Mouse (Mus musculus): ENCODE results near the gene Casd1.

Gene Casd1

GRCm38 (mm10) chr6:4600658-4601296 lies at the start of gene Casd1:
Gene Casd1 (plus strand): TSS chr6:4600839.
- DNase-seq, result peak; percentile 70

DNA sequence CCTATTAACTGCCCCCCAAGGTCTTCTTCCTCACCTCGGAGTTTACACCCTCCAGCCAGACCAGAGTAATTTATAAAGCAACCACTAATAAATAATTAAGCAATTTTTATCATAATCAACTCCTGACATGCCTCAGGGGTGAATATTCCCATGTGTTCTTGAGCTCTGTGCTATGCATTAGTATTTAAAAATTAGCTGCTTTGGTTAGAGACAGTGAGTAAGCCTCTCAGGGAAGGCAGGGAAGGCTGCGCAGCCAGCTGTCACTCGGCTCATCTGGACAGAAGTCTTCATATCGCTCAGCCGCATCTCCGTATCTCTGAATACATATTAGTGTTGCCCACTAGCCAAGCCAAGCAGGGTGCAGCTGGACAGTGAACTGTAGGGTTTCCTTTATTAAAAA lies 45.3 kb upstream of the Casd1 start:
- no peak for DNase-seq

DNA sequence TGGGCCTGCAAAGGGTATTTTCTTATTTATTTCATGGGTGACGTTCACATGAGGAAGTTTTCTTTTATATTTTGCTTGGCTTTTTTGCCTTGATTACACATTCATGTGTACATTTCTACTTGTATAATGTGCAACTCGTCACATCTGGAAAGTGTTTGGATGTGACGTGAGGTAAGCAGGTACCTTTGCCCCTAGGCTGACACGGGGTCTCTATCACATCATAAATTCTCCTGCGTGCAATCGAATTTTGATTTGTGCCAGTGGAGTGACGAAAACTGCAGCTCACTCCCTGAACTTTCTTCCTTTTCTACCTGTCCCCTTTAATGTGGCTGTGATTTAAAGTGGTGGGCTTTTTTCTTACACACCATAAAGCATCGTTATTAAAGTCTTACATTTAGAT lies 43.6 kb upstream of the Casd1 start:
- no peak for DNase-seq

DNA sequence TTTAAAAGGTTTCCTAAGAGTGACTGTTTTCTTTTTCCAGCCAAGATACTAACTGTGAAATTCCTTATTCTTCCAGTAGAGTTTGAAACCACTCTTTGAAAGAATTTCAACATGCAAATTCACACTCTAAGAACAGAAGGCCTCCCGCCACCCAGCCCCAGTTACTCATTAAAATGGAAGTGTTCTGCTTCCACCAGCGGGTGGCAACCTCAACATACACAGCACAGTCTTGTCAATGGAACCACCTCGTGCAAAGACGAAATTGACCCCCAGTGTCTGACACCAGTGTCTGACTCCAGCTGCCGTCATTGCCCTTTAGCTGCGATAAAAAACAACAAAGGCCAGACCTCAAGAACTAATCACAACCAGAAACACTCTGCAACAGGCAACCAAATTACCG lies 43.0 kb upstream of the Casd1 start:
- DNase-seq, result peak; percentile 80

DNA sequence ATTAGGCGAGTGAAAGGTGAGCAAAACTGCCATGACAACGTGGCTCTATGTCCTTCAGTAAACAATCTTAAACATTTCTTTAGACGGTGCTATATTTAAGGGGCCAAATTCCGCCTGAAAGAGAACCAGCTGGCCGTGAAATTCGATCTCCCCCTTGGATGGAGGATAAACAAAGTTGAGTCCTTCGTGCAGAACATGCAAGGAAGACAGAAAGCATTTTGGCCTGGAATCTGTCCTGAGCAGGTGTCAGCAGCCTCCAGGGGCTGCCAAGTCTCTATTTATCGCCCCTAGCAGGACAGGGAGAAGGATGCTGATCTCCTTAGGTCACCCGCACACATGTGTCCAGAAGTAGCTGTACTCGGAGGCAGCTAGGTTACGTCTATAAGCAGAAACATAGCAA lies 39.5 kb upstream of the Casd1 start:
- no peak for DNase-seq

DNA sequence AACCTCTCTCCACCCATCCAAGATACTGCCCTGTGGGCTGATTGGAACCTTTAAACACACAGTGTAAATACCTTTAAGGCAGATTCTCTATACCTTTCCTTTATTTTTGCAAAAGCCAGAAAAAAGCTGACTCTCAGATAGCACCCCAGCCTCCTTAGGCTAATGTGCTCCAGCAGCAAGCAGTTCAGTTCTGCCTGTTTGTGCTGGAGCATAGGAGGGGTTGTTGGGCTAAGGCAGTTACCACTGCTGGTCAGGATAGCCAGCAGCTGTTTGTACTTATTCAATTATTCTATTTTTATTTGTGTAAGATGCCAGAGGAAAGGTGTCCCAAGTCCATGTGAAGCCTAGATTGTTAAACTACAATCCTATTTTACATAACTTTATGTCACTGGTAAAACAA lies 39.0 kb upstream of the Casd1 start:
- no peak for DNase-seq

DNA sequence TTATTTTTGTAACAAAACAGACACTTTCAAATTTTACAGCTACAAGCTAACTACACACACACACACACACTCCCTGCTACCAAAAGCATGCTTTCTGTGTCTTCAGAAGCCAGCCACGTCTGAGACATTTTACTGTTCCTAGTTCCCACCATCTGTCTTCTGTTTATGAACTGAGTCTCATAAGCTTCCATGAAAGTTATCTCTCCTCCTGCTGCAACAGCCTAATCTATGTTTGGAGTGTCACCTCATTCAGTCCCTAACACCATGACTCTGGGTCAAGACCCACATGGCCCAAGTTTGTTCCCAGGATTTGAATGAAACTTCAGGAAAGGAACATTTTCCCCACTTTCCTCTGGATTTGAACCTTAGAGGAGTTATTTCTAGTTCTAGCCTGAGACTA lies 38.2 kb upstream of the Casd1 start:
- peak; percentile 34 for DNase-seq

- no peak for DNase-seq
Observed at GRCm38 (mm10) chr6:4563477-4563876, 37.2 kb upstream of the Casd1 start.

- DNase-seq, result no peak
Observed at GRCm38 (mm10) chr6:4570412-4570811, 30.2 kb upstream of the Casd1 start.

- DNase-seq, result no peak
Observed at GRCm38 (mm10) chr6:4577756-4578155, 22.9 kb upstream of the Casd1 start.

- no peak for DNase-seq
Observed at GRCm38 (mm10) chr6:4578343-4578742, 22.3 kb upstream of the Casd1 start.

- DNase-seq, result no peak
Observed at GRCm38 (mm10) chr6:4579620-4580019, 21.0 kb upstream of the Casd1 start.

GRCm38 (mm10) chr6:4583485-4583884 lies 17.2 kb upstream of the Casd1 start:
- no peak for DNase-seq

GRCm38 (mm10) chr6:4587946-4588345 lies 12.7 kb upstream of the Casd1 start:
- DNase-seq, result no peak

GRCm38 (mm10) chr6:4588722-4589121 lies 11.9 kb upstream of the Casd1 start:
- DNase-seq, result no peak

DNA sequence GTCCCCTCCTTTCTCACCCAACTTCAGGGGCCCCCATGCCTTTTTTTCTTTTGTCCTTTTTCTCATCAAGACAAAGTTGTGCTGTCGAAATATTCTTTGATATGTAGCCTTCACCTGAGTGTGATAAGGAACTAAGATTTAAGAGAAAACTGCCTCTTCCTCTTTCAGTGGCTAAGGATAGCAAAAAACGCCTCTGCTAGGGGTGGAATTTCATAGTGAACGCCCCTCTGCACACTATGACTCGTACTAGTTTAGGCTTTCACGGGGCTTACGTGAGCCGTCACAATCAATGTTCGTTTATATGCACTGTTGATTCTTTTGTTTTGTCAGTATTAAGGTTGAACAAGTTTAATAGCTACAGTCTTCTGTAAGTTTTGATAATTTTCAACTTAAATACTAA lies 10.6 kb upstream of the Casd1 start:
- no peak for DNase-seq

- DNase-seq, result no peak
Observed at GRCm38 (mm10) chr6:4597711-4598110, 2.9 kb upstream of the Casd1 start.

- no peak for DNase-seq
Observed at GRCm38 (mm10) chr6:4600085-4600657, 468 bp upstream of the Casd1 start.

- peak; percentile 36 for DNase-seq
Observed at GRCm38 (mm10) chr6:4601297-4601931, 775 bp downstream of the Casd1 start.

GRCm38 (mm10) chr6:4602012-4602411 lies 1.4 kb downstream of the Casd1 start:
- DNase-seq, result no peak

DNA sequence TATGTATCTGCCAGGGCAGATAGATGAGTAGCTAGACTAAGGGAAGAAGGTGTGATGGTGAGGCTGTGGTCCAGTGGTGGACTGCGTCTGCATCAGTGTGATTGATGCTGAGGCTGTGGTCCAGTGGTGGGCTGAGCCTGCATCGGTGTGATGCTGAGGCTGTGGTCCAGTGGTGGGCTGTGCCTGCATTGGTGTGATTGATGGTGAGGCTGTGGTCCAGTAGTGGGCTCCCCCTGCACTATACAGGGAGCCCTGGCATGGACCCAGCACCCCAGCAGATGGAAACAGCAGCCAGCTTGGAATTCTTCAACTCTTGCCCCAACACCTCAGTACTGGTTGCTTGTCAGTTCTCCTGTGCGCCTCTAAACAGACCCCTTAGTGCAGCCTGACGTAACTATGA lies 5.8 kb downstream of the Casd1 start:
- no peak for DNase-seq

- DNase-seq, result no peak
Observed at GRCm38 (mm10) chr6:4610216-4610896, 9.7 kb downstream of the Casd1 start.

GRCm38 (mm10) chr6:4611853-4612252 lies 11.2 kb downstream of the Casd1 start:
- no peak for DNase-seq

DNA sequence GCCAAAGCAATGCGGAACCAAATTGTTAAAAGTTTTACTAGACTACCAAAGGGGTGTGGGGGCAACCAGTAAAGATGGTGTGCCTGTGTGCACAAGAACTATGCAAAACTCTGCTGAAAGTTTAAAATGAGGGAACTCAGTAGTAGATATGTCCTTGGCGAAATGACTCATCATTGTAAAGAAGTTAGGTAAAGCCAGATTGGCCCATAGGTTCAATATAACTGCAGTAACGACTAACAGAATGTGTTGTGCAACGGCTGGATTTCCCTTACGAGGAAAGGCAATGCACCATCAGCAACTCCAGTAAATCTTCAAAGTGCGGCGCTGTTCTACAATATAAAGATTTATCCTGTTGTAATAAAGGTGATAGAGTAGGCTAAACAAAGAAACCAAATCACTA lies 11.8 kb downstream of the Casd1 start:
- no peak for DNase-seq

Measured in lung, postnatal 10 days (tissue).